Mouse (Mus musculus) neural tube, embryonic 11.5 days (tissue): ENCODE measurements around the gene Itga6. TPM values are rescaled to one million over a fixed set of nuclear protein-coding genes. Genes with fewer than 3 reads are reported as not detected.

Experiments
- ATAC-seq: fragments of 200-750 bp; cut with Nextera tagmentation; 2 replicates; pipeline ENCODE4 v1.8.0; 2017; ENCODE audit warnings: moderate number of reproducible peaks, mild to moderate bottlenecking, moderate TSS enrichment, moderate library complexity; ENCODE audit not compliant: insufficient read depth, low FRiP score, low TSS enrichment
- DNase-seq: peaks from one replicate; pipeline ENCODE4 v3.0.0-alpha.2; 2015; ENCODE audit warnings: low spot score
- H3K27ac ChIP-seq: fragments of 300-500 bp; sonication (generic); 2 replicates; pipeline ENCODE4 v1.5.1; 2014; ENCODE audit warnings: low read depth, mild to moderate bottlenecking, low read length
- H3K27me3 ChIP-seq: fragments of 300-500 bp; sonication (generic); 2 replicates; pipeline ENCODE4 v1.6.1; 2014; ENCODE audit warnings: mild to moderate bottlenecking, low read length, mixed read lengths; ENCODE audit not compliant: control insufficient read depth, insufficient read depth
- H3K36me3 ChIP-seq: fragments of 300-500 bp; sonication (generic); 2 replicates; pipeline ENCODE4 v1.6.1; 2014; ENCODE audit warnings: mild to moderate bottlenecking, low read length, moderate library complexity, mixed read lengths; ENCODE audit not compliant: control insufficient read depth, insufficient read depth
- H3K4me1 ChIP-seq: fragments of 300-500 bp; sonication (generic); 2 replicates; pipeline ENCODE4 v1.6.1; 2014; ENCODE audit warnings: low read length, mixed read lengths; ENCODE audit not compliant: control insufficient read depth, insufficient read depth
- H3K4me2 ChIP-seq: fragments of 300-500 bp; sonication (generic); 2 replicates; pipeline ENCODE4 v1.6.1; 2014; ENCODE audit warnings: low read depth, mild to moderate bottlenecking, moderate library complexity
- H3K4me3 ChIP-seq: fragments of 300-500 bp; sonication (generic); 2 replicates; pipeline ENCODE4 v1.5.1; 2014; ENCODE audit warnings: low read depth, low read length
- H3K9ac ChIP-seq: fragments of 300-500 bp; sonication (generic); 2 replicates; pipeline ENCODE4 v1.6.1; 2014; ENCODE audit warnings: mild to moderate bottlenecking, low read length
- H3K9me3 ChIP-seq: fragments of 300-500 bp; sonication (generic); 2 replicates; pipeline ENCODE4 v1.6.1; 2016; ENCODE audit warnings: low read length; ENCODE audit not compliant: control insufficient read depth
- WGBS: fragments of 180-500 bp; shearing (Covaris S2); extraction: QIAGEN DNeasy Blood & Tissue Kit; methylation state at CpG from one replicate; pipeline ENCODE4 v1.1.7; 2014; 5-methylcytosine and 5-hydroxymethylcytosine counted together
- polyA plus RNA-seq: library from polyadenylated mRNA; unstranded; fragments of >200 nt; fragmentation: Nextera tagmentation; extraction: Ambion mirVana; gene quantifications from 2 replicates; pipeline ENCODE4 v1.2.1, GENCODE M21; 2014

Gene Itga6
- polyA plus RNA-seq, 1 experiment from 2014 or later: 39.9 TPM

DNA sequence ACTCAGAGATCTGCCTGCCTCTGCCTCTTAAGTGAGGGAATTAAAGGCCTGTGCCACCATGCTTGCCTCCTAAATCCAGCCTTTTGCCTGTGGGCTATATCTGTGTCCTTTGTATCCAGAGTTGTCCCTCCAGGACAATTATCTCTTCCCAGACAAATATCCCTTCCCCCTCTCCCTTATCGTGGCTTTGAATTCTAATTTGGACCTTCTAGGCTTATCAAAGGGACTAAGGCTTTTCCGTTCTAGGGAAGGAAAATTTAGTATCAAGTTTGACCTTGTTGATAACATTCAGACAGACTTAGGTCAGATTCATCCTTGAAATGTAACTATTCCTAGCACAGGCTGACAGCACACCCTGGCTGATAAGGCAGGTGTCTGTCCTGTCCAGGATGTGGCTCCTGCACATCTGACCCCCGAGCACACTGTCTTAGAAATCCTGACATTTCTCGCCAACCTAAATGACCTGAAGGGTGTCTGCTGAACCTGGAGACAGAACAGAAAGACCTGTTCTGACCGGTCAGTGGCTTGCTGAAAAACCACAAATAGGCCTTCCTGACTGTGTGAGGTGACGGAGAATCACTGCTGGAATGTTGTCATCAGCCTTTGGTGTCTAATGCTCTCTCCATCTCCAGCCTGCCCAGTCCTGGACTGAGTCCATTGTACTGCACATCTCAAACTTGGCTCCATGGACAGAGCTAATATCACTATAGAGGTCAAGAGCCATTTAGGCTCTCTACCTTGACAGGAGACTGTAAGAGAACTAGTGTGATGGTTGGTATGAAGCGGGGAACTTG is 18.3 kb upstream of the Itga6 start:
- H3K27me3 ChIP-seq: no peaks in the 10 kb centered on the region
- H3K9ac ChIP-seq: no peak overlapping the region
- no peak overlapping the region for H3K27ac ChIP-seq
- ATAC-seq: no peak
- no peak for DNase-seq
- H3K4me3 ChIP-seq: no peak overlapping the region
- H3K9me3 ChIP-seq: no peaks in the 10 kb centered on the region
- H3K4me2 ChIP-seq: no peak overlapping the region
- no peaks in the 10 kb centered on the region for H3K36me3 ChIP-seq
- no peaks in the 10 kb centered on the region for H3K4me1 ChIP-seq
- WGBS: 92% methylated on average over 7 of the region's 7 CpGs

DNA sequence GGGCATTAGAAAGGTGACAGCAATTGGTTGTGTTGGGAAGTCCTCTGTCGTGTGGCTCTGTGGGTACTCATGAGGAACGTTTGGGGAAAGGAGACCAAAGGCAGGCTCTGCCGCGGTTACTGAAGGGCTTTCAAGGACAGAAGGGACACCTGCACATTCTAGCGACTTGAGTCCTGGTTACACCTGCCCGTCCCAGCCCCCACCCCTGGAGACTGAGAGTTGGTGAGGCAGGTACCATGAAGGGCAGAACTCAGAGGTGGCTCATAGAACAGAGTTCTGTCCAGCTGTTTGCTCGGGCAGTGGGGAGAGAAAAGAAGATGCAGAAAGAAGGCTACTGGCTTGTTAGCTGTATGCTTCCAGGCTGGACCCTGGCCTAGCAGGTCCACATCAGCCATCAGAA is 17.1 kb upstream of the Itga6 start:
- no peaks in the 10 kb centered on the region for H3K4me1 ChIP-seq
- no peak for DNase-seq
- no peaks in the 10 kb centered on the region for H3K36me3 ChIP-seq
- no peaks in the 10 kb centered on the region for H3K27me3 ChIP-seq
- H3K9ac ChIP-seq: no peak overlapping the region
- H3K4me2 ChIP-seq: no peak overlapping the region
- H3K27ac ChIP-seq: no peak overlapping the region
- no peak for ATAC-seq
- H3K9me3 ChIP-seq: no peaks in the 10 kb centered on the region
- 87% methylated on average over 7 of the region's 7 CpGs for WGBS
- H3K4me3 ChIP-seq: no peak overlapping the region

DNA sequence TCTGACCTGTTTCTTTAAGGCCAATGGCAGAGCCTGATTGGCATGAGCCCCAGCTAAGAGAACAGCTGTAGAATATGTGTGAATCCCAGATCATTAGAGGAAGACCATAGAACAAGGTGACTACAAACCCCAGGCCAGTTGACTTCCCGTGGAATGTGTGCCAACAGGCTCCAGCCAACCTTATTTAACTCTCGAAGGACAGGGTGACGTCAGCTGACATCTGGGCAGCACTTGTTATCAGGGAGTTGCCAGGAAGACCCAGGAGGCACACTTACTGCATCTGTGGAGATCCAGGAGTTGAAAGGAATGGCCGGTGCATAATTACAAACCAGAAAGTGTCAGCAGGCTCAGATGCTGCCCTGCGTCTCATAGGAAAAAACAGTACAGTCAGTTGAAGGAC is 16.6 kb upstream of the Itga6 start:
- WGBS: 70% methylated on average over 5 of the region's 5 CpGs
- H3K36me3 ChIP-seq: no peaks in the 10 kb centered on the region
- no peak overlapping the region for H3K27ac ChIP-seq
- no peak overlapping the region for H3K9ac ChIP-seq
- ATAC-seq (no peak), DNase-seq (no peak)
- no peak overlapping the region for H3K4me3 ChIP-seq
- H3K9me3 ChIP-seq: no peaks in the 10 kb centered on the region
- H3K27me3 ChIP-seq: no peaks in the 10 kb centered on the region
- no peak overlapping the region for H3K4me2 ChIP-seq
- H3K4me1 ChIP-seq: no peaks in the 10 kb centered on the region

DNA sequence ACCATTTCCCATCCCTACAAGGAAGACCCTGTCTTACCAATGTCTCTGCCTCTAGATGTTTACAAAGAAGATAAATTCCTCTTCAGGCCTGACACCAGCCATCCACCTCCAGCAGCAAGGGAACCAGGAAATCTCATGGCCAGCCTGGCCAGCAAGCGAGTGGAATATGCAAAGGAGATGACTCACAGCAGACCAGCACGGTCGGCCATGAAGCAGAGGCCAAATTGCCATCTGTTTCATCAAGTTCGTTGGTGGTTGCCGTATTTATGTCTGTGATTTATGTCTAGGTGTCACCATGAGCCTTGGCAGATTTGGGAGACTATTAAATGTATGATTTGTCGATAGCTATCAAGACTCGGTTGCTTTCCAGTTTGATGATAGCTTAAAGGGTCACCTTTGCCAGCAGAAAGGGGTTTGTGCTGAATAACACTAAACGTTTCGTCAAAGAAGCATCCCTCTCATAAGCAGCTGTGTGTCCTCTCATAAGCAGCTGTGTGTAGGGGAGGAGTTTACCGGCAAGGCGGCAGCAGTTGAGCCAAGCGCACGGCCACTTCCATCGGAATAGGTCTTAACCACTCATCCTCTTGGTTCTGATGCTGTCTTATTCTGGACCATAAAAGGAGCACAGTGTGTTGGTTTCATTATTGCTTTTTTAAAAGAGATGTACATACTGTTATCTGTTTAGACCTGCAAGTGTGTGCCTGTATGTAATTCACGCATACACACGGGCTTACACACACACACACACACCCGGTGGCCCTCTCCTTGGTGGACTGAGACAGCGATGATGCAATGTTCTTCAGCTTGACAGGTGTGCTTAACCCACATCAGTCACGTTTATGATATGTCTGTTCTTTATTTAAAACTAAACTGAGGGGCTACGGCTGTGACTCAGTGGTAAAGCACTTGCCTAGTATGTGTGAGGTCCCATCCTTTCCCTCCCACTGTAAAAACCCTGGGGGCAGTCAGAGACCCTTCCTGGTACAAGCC is 14.5 kb upstream of the Itga6 start:
- no peaks in the 10 kb centered on the region for H3K36me3 ChIP-seq
- no peaks in the 10 kb centered on the region; the same call in 1 of the 2 replicates for H3K4me1 ChIP-seq
- H3K9ac ChIP-seq: no peak overlapping the region
- H3K4me3 ChIP-seq: no peak overlapping the region
- H3K27ac ChIP-seq: no peak overlapping the region
- ATAC-seq: no peak
- H3K27me3 ChIP-seq: no peaks in the 10 kb centered on the region
- H3K4me2 ChIP-seq: no peak overlapping the region
- no peak for DNase-seq
- 75% methylated on average over 20 of the region's 20 CpGs for WGBS
- no peaks in the 10 kb centered on the region for H3K9me3 ChIP-seq

DNA sequence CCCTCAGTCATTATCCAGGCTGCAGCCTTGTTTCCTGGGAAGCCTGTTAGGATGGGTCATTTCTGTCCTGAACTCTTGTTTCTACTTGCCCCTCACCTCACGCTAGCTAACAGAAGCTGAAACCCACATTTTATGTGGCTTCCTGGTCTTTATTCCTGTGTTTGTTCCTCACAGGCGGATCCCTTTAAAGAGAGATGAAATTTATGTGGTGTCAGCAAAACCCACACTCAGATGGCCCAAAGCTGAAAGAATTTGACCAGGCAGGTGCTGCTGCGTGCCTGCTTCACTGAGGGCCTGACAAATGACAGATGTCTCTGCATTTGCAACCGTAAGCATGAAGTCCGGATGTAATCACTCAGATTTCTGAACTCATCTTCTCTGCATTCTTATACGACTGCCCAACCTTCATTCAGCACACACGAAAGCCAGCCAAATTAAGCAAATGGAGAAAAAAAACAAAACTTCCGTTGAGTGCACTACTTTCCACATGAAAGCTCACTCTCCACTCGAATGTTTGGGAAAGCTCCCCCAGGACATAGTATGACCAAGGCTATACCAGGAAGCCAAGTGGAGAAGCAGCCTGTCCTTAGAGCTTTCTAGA is 10.5 kb upstream of the Itga6 start:
- Histone ChIP-seq H3K4me2 (no peak overlapping the region), H3K36me3 (no peaks in the 10 kb centered on the region), H3K27ac (no peak overlapping the region), H3K9ac (no peak overlapping the region), H3K4me1 (no peaks in the 10 kb centered on the region; the same call in 1 of the 2 replicates), H3K27me3 (no peaks in the 10 kb centered on the region), H3K9me3 (no peaks in the 10 kb centered on the region; the same call in 1 of the 2 replicates), H3K4me3 (no peak overlapping the region)
- DNase-seq: no peak
- WGBS: 54% methylated on average over 9 of the region's 9 CpGs
- ATAC-seq: no peak

DNA sequence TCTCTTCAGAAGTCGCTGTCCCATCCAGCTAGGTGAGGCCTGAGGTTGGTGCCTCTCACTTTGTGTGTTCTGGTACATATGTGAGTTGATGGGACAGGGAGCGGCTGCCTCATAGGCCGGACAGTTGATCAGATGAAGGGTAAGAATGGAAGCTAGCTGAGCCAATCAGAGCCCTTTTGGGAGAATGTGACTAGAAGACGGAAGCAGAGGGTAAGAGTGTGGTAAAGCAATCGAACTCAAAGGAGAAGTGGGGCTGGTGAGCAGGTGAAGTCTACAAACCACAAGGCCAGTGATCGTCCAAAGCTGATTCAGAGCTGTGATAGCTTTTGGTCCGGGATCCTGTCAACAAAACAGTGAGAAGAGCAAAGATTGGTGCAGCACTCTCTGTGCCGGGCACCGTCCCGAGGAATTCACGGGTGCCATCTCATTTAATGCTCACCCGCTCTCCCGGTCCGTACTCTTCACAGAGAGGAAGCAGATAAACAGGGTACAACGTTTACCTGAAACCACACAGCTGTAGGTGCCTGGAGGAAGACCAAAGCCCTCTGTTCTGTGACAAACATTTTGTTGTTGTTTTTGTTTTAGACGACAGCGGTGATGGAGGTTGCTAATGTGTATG is 9.8 kb upstream of the Itga6 start:
- no peak overlapping the region for H3K4me3 ChIP-seq
- H3K9me3 ChIP-seq: no peaks in the 10 kb centered on the region; the same call in 1 of the 2 replicates
- WGBS: 91% methylated on average over 17 of the region's 17 CpGs
- H3K27ac ChIP-seq: no peak overlapping the region
- no peak overlapping the region for H3K4me2 ChIP-seq
- no peak for DNase-seq
- no peaks in the 10 kb centered on the region for H3K36me3 ChIP-seq
- H3K9ac ChIP-seq: no peak overlapping the region
- ATAC-seq: no peak
- H3K27me3 ChIP-seq: no peaks in the 10 kb centered on the region
- H3K4me1 ChIP-seq: no peaks in the 10 kb centered on the region; the same call in 1 of the 2 replicates

DNA sequence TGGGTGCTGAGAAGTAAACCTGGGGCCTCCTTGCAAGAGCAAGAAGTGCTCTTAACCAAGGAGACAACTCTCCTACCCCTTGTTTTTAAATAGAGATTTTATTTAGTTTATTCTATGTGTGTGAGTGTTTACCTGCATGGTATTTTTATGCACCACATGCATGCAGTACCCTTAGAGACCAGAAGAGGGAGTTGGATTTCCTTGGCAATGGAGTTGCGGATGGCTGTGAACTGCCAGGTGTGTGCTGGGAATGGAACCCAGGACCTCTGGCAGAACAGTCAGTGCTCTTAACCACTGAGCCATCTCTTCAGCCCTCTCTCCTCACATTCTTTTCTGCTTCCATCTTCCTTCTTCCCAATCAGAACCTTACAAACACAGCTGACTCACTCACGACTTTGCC is 9.2 kb upstream of the Itga6 start:
- no peak for DNase-seq
- ATAC-seq: no peak

DNA sequence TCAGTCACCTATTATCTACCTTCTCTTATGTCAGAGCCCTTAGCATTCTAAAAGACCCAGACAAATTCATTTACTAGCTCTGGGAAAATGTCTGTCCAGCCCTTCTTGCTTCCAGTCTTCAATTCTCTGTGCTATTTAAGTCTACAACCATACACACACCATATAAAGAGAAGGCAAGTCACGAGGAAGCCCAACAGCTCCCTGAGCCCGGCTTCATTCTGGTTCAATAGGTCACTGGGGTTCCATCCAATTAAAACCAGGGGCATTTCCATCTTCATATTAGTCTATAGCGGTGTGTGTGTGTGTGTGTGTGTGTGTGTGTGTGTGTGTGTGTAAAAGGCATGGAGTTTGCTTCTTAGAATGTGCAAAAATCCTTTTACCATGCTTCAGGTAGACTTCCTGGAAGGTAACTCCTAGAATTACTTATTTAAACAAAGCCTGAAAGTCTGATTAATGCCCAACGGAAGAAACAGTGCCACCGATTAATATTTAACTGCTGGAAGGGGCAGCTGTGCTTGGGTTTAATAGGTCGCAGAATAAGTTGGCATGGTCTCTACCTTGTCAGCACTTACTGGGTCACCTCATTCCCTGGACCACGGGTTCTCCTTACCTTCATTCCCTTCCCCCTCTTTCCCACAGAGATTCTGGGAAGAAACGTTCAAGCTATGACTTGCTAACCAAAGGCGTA is 6.1 kb upstream of the Itga6 start:
- 78% methylated on average over 9 of the region's 9 CpGs for WGBS
- Histone ChIP-seq H3K4me2 (no peak overlapping the region), H3K4me1 (peaks cover 2% of the 10 kb centered on the region), H3K27me3 (no peaks in the 10 kb centered on the region), H3K27ac (no peak overlapping the region), H3K4me3 (no peak overlapping the region), H3K9me3 (no peaks in the 10 kb centered on the region; the same call in 1 of the 2 replicates), H3K9ac (no peak overlapping the region), H3K36me3 (no peaks in the 10 kb centered on the region)
- no peak for DNase-seq
- no peak for ATAC-seq

More for the DNA sequence above, 9.2 kb upstream of the Itga6 start:
- Histone ChIP-seq H3K4me3 (no peak overlapping the region), H3K36me3 (no peaks in the 10 kb centered on the region), H3K9me3 (no peaks in the 10 kb centered on the region; the same call in 1 of the 2 replicates), H3K4me2 (no peak overlapping the region), H3K4me1 (no peaks in the 10 kb centered on the region; the same call in 1 of the 2 replicates), H3K27me3 (no peaks in the 10 kb centered on the region), H3K9ac (no peak overlapping the region), H3K27ac (no peak overlapping the region)
- WGBS: 91% methylated on average over 2 of the region's 2 CpGs
